Mouse (Mus musculus): Measurements from ENCODE around the gene Zfand2b. TPM values are rescaled to one million over a fixed set of nuclear protein-coding genes. Genes with fewer than 3 reads are reported as not detected.
A peak's percentile ranks its signal among the peaks of the same experiment; 100 is the strongest.

Gene Zfand2b
- polyA plus RNA-seq, 1 experiment = 68.0 TPM

- TF ChIP-seq CTCF (IDR thresholded peaks at IDR 0.05; ENCODE audit: insufficient read depth, low read length) (no peak), POLR2A (IDR thresholded peaks at IDR 0.05; ENCODE audit: borderline replicate concordance, extremely low read depth, low read depth, low read length) (peak; percentile 78; the same call in 1 of the 2 replicates)
- DNase-seq = peak; percentile 98
- H3K4me3 ChIP-seq (replicated peaks; ENCODE audit: extremely low read depth, low read depth, low read length) = peak within 1 kb of the TSS; percentile 92
- WGBS = 4% methylated on average over 42 of the region's 42 CpGs
- H3K4me1 ChIP-seq (ENCODE audit: control insufficient read depth, insufficient read depth, low read length) = peaks cover 13% of the 10 kb centered on the region
These were observed 42.0 kb downstream of the Zfand2b start, which contains the start of the genes Glb1l and Stk16 for GRCm38 (mm10) chr1:75210136-75211087. Gene Glb1l, minus strand, starts transcription at chr1:75210813. Gene Stk16, plus strand, starts transcription at chr1:75210838.

GRCm38 (mm10) chr1:75211141-75211708 is 42.8 kb downstream of the Zfand2b start:
- WGBS = 9% methylated on average over 17 of the region's 17 CpGs

GRCm38 (mm10) chr1:75212542-75212941 is 44.1 kb downstream of the Zfand2b start:
- no peak for DNase-seq
- TF ChIP-seq POLR2A (IDR thresholded peaks at IDR 0.05; ENCODE audit: borderline replicate concordance, extremely low read depth, low read depth, low read length) (no peak), CTCF (IDR thresholded peaks at IDR 0.05; ENCODE audit: insufficient read depth, low read length) (no peak)
- WGBS = 75% methylated on average over 4 of the region's 4 CpGs
- H3K4me3 ChIP-seq (replicated peaks; ENCODE audit: extremely low read depth, low read depth, low read length) = no peak overlapping the region
- peaks cover 16% of the 10 kb centered on the region for H3K4me1 ChIP-seq (ENCODE audit: control insufficient read depth, insufficient read depth, low read length)

More at GRCm38 (mm10) chr1:75211141-75211708, 42.8 kb downstream of the Zfand2b start:
- peaks cover 13% of the 10 kb centered on the region for H3K4me1 ChIP-seq (ENCODE audit: control insufficient read depth, insufficient read depth, low read length)
- no peak for DNase-seq
- peak overlapping the region; percentile 92 for H3K4me3 ChIP-seq (replicated peaks; ENCODE audit: extremely low read depth, low read depth, low read length)
- no peak for TF ChIP-seq POLR2A (IDR thresholded peaks at IDR 0.05; ENCODE audit: borderline replicate concordance, extremely low read depth, low read depth, low read length)
- no peak for TF ChIP-seq CTCF (IDR thresholded peaks at IDR 0.05; ENCODE audit: insufficient read depth, low read length)

GRCm38 (mm10) chr1:75213096-75213495 is 44.6 kb downstream of the Zfand2b start:
- 64% methylated on average over 7 of the region's 7 CpGs for WGBS
- H3K4me1 ChIP-seq (ENCODE audit: control insufficient read depth, insufficient read depth, low read length) = peaks cover 16% of the 10 kb centered on the region
- H3K4me3 ChIP-seq (replicated peaks; ENCODE audit: extremely low read depth, low read depth, low read length) = no peak overlapping the region
- no peak for TF ChIP-seq POLR2A (IDR thresholded peaks at IDR 0.05; ENCODE audit: borderline replicate concordance, extremely low read depth, low read depth, low read length)
- no peak for TF ChIP-seq CTCF (IDR thresholded peaks at IDR 0.05; ENCODE audit: insufficient read depth, low read length)
- DNase-seq = no peak

- 58% methylated on average over 2 of the region's 2 CpGs for WGBS
- Histone ChIP-seq H3K4me3 (replicated peaks; ENCODE audit: extremely low read depth, low read depth, low read length) (no peak overlapping the region), H3K4me1 (ENCODE audit: control insufficient read depth, insufficient read depth, low read length) (peaks cover 13% of the 10 kb centered on the region)
- TF ChIP-seq CTCF (IDR thresholded peaks at IDR 0.05; ENCODE audit: insufficient read depth, low read length) = no peak
- no peak for TF ChIP-seq POLR2A (IDR thresholded peaks at IDR 0.05; ENCODE audit: borderline replicate concordance, extremely low read depth, low read depth, low read length)
- no peak for DNase-seq
These were observed 46.0 kb downstream of the Zfand2b start for GRCm38 (mm10) chr1:75214442-75214841.

GRCm38 (mm10) chr1:75214886-75215285 is 46.4 kb downstream of the Zfand2b start:
- Histone ChIP-seq H3K4me3 (replicated peaks; ENCODE audit: extremely low read depth, low read depth, low read length) (no peak overlapping the region), H3K4me1 (ENCODE audit: control insufficient read depth, insufficient read depth, low read length) (peaks cover 15% of the 10 kb centered on the region)
- TF ChIP-seq POLR2A (IDR thresholded peaks at IDR 0.05; ENCODE audit: borderline replicate concordance, extremely low read depth, low read depth, low read length) = no peak
- TF ChIP-seq CTCF (IDR thresholded peaks at IDR 0.05; ENCODE audit: insufficient read depth, low read length) = no peak
- no peak for DNase-seq
- WGBS = 52% methylated on average over 5 of the region's 5 CpGs

DNA sequence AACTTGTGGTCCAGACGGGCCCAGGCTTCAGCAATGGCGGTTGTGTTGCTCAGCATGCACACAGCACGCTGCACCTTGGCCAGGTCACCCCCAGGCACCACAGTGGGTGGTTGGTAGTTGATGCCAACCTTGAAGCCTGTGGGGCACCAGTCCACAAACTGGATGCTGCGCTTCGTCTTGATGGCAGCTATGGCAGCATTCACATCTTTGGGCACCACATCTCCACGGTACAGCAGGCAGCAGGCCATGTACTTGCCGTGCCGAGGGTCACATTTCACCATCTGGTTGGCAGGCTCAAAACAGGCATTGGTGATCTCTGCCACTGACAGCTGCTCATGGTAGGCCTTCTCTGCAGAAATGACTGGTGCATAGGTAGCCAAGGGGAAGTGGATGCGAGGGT is 47.3 kb downstream of the Zfand2b start:
- no peak for DNase-seq
- 88% methylated on average over 9 of the region's 9 CpGs for WGBS
- Histone ChIP-seq H3K4me3 (replicated peaks; ENCODE audit: extremely low read depth, low read depth, low read length) (no peak overlapping the region), H3K4me1 (ENCODE audit: control insufficient read depth, insufficient read depth, low read length) (peaks cover 11% of the 10 kb centered on the region)
- TF ChIP-seq CTCF (IDR thresholded peaks at IDR 0.05; ENCODE audit: insufficient read depth, low read length) = no peak
- TF ChIP-seq POLR2A (IDR thresholded peaks at IDR 0.05; ENCODE audit: borderline replicate concordance, extremely low read depth, low read depth, low read length) = peak; percentile 20; the same call in 1 of the 2 replicates

DNA sequence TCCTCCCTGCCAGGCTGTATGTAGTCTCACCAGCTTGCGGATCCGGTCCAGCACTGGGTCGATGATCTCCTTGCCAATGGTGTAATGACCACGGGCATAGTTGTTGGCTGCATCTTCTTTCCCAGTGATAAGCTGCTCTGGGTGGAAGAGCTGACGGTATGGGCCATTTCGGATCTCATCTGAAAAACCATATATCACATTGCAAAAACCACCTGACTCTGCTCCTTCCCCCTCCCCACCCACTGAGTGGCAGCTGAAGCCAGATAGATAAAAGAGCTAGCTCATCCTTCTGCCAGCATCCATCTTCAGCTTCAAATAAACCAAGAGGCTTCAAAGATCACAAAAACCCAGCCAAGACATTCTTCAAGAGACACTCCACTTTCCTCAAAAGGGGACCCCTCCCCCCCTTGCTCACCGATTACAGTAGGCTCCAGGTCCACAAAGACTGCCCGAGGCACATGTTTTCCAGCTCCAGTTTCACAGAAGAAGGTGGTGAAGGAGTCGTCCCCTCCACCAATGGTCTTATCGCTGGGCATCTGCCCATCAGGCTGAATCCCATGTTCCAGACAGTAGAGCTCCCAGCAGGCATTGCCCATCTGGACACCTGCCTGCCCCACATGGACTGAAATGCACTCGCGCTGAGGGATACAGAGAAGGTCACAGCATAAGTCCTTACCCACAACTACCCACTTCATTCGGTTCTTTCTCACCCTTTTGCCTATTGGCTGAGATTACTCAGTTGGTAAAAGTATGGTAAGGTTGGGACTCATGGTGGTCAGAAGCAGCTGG is 48.5 kb downstream of the Zfand2b start:
- no peak for DNase-seq
- no peak for TF ChIP-seq CTCF (IDR thresholded peaks at IDR 0.05; ENCODE audit: insufficient read depth, low read length)
- TF ChIP-seq POLR2A (IDR thresholded peaks at IDR 0.05; ENCODE audit: borderline replicate concordance, extremely low read depth, low read depth, low read length) = no peak
- H3K4me3 ChIP-seq (replicated peaks; ENCODE audit: extremely low read depth, low read depth, low read length) = no peak overlapping the region
- 61% methylated on average over 13 of the region's 13 CpGs for WGBS
- H3K4me1 ChIP-seq (ENCODE audit: control insufficient read depth, insufficient read depth, low read length) = peaks cover 4% of the 10 kb centered on the region; the same call in 1 of the 2 replicates

- H3K4me3 ChIP-seq (replicated peaks; ENCODE audit: extremely low read depth, low read depth, low read length) = peak overlapping the region; percentile 69
- TF ChIP-seq CTCF (IDR thresholded peaks at IDR 0.05; ENCODE audit: insufficient read depth, low read length) (no peak), POLR2A (IDR thresholded peaks at IDR 0.05; ENCODE audit: borderline replicate concordance, extremely low read depth, low read depth, low read length) (no peak)
- WGBS = 1% methylated on average over 6 of the region's 6 CpGs
- DNase-seq = no peak
- H3K4me1 ChIP-seq (ENCODE audit: control insufficient read depth, insufficient read depth, low read length) = peaks cover 4% of the 10 kb centered on the region; the same call in 1 of the 2 replicates
These were observed 49.4 kb downstream of the Zfand2b start for GRCm38 (mm10) chr1:75217893-75218226.

Measured in lung, adult 2 months (tissue).